Mouse (Mus musculus): ENCODE results near the gene Ldhal6b. TPM values are rescaled to one million over a fixed set of nuclear protein-coding genes. Genes with fewer than 3 reads are reported as not detected.

Gene Ldhal6b
- polyA plus RNA-seq, 1 experiment from 2014 or later: not detected

- no peak for ATAC-seq
- Histone ChIP-seq H3K27me3 (replicated peaks; ENCODE audit: control insufficient read depth, insufficient read depth, low read length) (no peaks in the 10 kb centered on the region), H3K9ac (ENCODE audit: low read depth, low read length) (no peak overlapping the region), H3K4me2 (ENCODE audit: low read depth, low read length) (no peak overlapping the region), H3K27ac (ENCODE audit: low read length) (no peak overlapping the region), H3K4me3 (ENCODE audit: low read length) (no peak overlapping the region), H3K9me3 (ENCODE audit: control insufficient read depth, low read length) (no peaks in the 10 kb centered on the region), H3K36me3 (ENCODE audit: control insufficient read depth, insufficient read depth, low read length) (no peaks in the 10 kb centered on the region), H3K4me1 (ENCODE audit: control insufficient read depth, insufficient read depth, low read length) (no peaks in the 10 kb centered on the region)
- WGBS: 81% methylated on average over 12 of the region's 12 CpGs
Measured at GRCm38 (mm10) chr17:5386885-5387545, 31.6 kb downstream of the Ldhal6b start.

DNA sequence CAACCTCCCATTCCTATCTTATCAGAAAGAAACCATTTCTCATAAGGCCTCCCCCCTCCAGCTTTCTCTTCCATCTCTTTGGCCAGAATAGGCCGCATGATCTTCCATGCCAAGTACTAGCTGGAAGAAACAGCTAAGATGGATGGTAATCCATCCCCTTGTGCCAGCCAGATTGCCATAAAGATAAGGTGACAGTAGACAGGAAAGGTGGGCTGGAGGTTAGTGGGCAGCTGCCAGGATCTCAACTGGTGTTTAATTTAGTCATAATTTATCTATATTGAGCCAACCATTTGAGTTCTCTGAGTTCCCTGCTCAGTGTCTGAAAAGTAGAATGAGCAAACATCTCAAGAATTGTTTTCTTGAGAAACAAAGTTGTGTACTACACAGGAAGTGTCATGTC is 32.9 kb downstream of the Ldhal6b start:
- 79% methylated on average over 1 of the region's 1 CpGs for WGBS
- no peak overlapping the region for H3K4me2 ChIP-seq (ENCODE audit: low read depth, low read length)
- no peak for ATAC-seq
- no peak overlapping the region for H3K27ac ChIP-seq (ENCODE audit: low read length)
- no peaks in the 10 kb centered on the region for H3K4me1 ChIP-seq (ENCODE audit: control insufficient read depth, insufficient read depth, low read length)
- no peak overlapping the region for H3K9ac ChIP-seq (ENCODE audit: low read depth, low read length)
- H3K9me3 ChIP-seq (ENCODE audit: control insufficient read depth, low read length): no peaks in the 10 kb centered on the region
- H3K27me3 ChIP-seq (replicated peaks; ENCODE audit: control insufficient read depth, insufficient read depth, low read length): no peaks in the 10 kb centered on the region
- H3K4me3 ChIP-seq (ENCODE audit: low read length): no peak overlapping the region
- H3K36me3 ChIP-seq (ENCODE audit: control insufficient read depth, insufficient read depth, low read length): no peaks in the 10 kb centered on the region

GRCm38 (mm10) chr17:5377930-5378310 is 40.6 kb downstream of the Ldhal6b start:
- ATAC-seq: no peak
- WGBS: 35% methylated on average over 7 of the region's 7 CpGs

DNA sequence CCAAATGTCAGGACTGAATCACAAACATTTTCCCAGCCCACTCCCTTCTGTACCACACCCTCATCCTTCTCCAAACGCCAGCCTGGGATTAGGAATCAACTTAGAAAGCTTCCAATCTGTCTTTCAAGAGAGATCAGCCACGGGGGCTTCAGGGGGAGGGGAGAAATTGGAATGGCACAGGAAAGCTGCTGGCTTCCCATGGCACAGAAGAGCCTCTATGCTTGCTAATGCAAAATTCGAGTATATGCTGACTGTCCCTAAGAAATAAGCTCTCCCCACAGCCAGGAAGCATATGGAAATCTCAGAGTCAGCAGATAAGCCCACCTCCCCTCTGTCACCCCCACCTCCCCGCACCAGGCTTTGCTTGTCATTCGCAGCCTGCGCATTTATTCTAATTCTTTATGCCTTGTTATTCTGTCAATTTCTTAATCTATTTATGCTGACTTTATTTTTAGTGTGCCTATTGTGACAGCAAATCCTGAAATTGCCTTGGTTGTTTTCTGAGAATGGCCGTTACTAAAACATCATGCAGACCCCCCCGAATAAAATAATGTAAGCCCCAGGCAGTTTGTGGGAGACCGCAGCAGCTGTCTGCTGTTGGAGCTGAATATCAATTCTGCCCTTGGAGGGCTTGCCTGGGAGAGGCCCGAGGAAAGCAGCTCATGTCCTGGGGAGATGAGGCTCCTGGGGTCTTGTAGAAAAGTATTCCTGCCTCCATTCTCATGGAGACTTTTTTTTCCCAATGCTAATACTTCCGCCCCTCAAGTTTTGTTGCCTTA is 41.2 kb downstream of the Ldhal6b start:
- WGBS: 37% methylated on average over 11 of the region's 11 CpGs
- Histone ChIP-seq H3K4me2 (ENCODE audit: low read depth, low read length) (no peak overlapping the region), H3K27me3 (replicated peaks; ENCODE audit: control insufficient read depth, insufficient read depth, low read length) (no peaks in the 10 kb centered on the region), H3K9ac (ENCODE audit: low read depth, low read length) (no peak overlapping the region), H3K27ac (ENCODE audit: low read length) (no peak overlapping the region), H3K9me3 (ENCODE audit: control insufficient read depth, low read length) (no peaks in the 10 kb centered on the region), H3K36me3 (ENCODE audit: control insufficient read depth, insufficient read depth, low read length) (no peaks in the 10 kb centered on the region), H3K4me3 (ENCODE audit: low read length) (no peak overlapping the region), H3K4me1 (ENCODE audit: control insufficient read depth, insufficient read depth, low read length) (no peaks in the 10 kb centered on the region)
- no peak for ATAC-seq

More at GRCm38 (mm10) chr17:5377930-5378310, 40.6 kb downstream of the Ldhal6b start:
- H3K9me3 ChIP-seq (ENCODE audit: control insufficient read depth, low read length): no peaks in the 10 kb centered on the region
- no peak overlapping the region for H3K4me2 ChIP-seq (ENCODE audit: low read depth, low read length)
- no peaks in the 10 kb centered on the region for H3K4me1 ChIP-seq (ENCODE audit: control insufficient read depth, insufficient read depth, low read length)
- no peaks in the 10 kb centered on the region for H3K36me3 ChIP-seq (ENCODE audit: control insufficient read depth, insufficient read depth, low read length)
- no peaks in the 10 kb centered on the region for H3K27me3 ChIP-seq (replicated peaks; ENCODE audit: control insufficient read depth, insufficient read depth, low read length)
- H3K9ac ChIP-seq (ENCODE audit: low read depth, low read length): no peak overlapping the region
- H3K4me3 ChIP-seq (ENCODE audit: low read length): no peak overlapping the region
- H3K27ac ChIP-seq (ENCODE audit: low read length): no peak overlapping the region

- Histone ChIP-seq H3K9ac (ENCODE audit: low read depth, low read length) (no peak overlapping the region), H3K4me2 (ENCODE audit: low read depth, low read length) (no peak overlapping the region), H3K27ac (ENCODE audit: low read length) (no peak overlapping the region), H3K9me3 (ENCODE audit: control insufficient read depth, low read length) (no peaks in the 10 kb centered on the region), H3K36me3 (ENCODE audit: control insufficient read depth, insufficient read depth, low read length) (no peaks in the 10 kb centered on the region), H3K4me1 (ENCODE audit: control insufficient read depth, insufficient read depth, low read length) (no peaks in the 10 kb centered on the region), H3K4me3 (ENCODE audit: low read length) (no peak overlapping the region), H3K27me3 (replicated peaks; ENCODE audit: control insufficient read depth, insufficient read depth, low read length) (no peaks in the 10 kb centered on the region)
- ATAC-seq: no peak
- 88% methylated on average over 8 of the region's 8 CpGs for WGBS
Measured at GRCm38 (mm10) chr17:5372951-5373350, 45.6 kb downstream of the Ldhal6b start.

- Histone ChIP-seq H3K9ac (ENCODE audit: low read depth, low read length) (no peak overlapping the region), H3K27me3 (replicated peaks; ENCODE audit: control insufficient read depth, insufficient read depth, low read length) (no peaks in the 10 kb centered on the region), H3K27ac (ENCODE audit: low read length) (no peak overlapping the region), H3K4me1 (ENCODE audit: control insufficient read depth, insufficient read depth, low read length) (no peaks in the 10 kb centered on the region), H3K9me3 (ENCODE audit: control insufficient read depth, low read length) (no peaks in the 10 kb centered on the region), H3K4me3 (ENCODE audit: low read length) (no peak overlapping the region), H3K36me3 (ENCODE audit: control insufficient read depth, insufficient read depth, low read length) (no peaks in the 10 kb centered on the region), H3K4me2 (ENCODE audit: low read depth, low read length) (no peak overlapping the region)
- no peak for ATAC-seq
- WGBS: 60% methylated on average over 7 of the region's 7 CpGs
Measured at GRCm38 (mm10) chr17:5371521-5371920, 47.0 kb downstream of the Ldhal6b start.

- ATAC-seq: no peak
- H3K4me3 ChIP-seq (ENCODE audit: low read length): no peak overlapping the region
- H3K4me2 ChIP-seq (ENCODE audit: low read depth, low read length): no peak overlapping the region
- no peaks in the 10 kb centered on the region for H3K27me3 ChIP-seq (replicated peaks; ENCODE audit: control insufficient read depth, insufficient read depth, low read length)
- H3K9me3 ChIP-seq (ENCODE audit: control insufficient read depth, low read length): no peaks in the 10 kb centered on the region
- H3K36me3 ChIP-seq (ENCODE audit: control insufficient read depth, insufficient read depth, low read length): no peaks in the 10 kb centered on the region
- H3K27ac ChIP-seq (ENCODE audit: low read length): no peak overlapping the region
- WGBS: 66% methylated on average over 4 of the region's 4 CpGs
- H3K9ac ChIP-seq (ENCODE audit: low read depth, low read length): no peak overlapping the region
- no peaks in the 10 kb centered on the region for H3K4me1 ChIP-seq (ENCODE audit: control insufficient read depth, insufficient read depth, low read length)
Measured at GRCm38 (mm10) chr17:5371032-5371431, 47.5 kb downstream of the Ldhal6b start.

Small RNA genes within 50 kb of the gene (microRNA-seq; reads per million reads assigned to microRNA genes)
- not detected for gene Gm22475

Other genes with a start within 250 kb of the Ldhal6b start
- gene Tmem242, start 21.5 kb upstream of the Ldhal6b start, polyA plus RNA-seq (2015; fragmentation: Nextera tagmentation; extraction: Ambion mirVana): 121 and 132 TPM in 2 replicates
- 0.48 and 0.83 TPM in 2 replicates for gene Zdhhc14, start 73.8 kb upstream of the Ldhal6b start, polyA plus RNA-seq (2015; fragmentation: Nextera tagmentation; extraction: Ambion mirVana)

All from intestine, embryonic 16.5 days (tissue).